Mouse (Mus musculus) spleen, adult 18-20 months (tissue): ENCODE data around the gene 4930415O20Rik.

ENCODE experiments used
- DNase-seq, 2 experiments: peaks; one replicate each; pipeline ENCODE4 v3.0.0; 2022; ENCODE audit warnings: mixed read lengths in 2 of 2

The 4930415O20Rik gene

DNA sequence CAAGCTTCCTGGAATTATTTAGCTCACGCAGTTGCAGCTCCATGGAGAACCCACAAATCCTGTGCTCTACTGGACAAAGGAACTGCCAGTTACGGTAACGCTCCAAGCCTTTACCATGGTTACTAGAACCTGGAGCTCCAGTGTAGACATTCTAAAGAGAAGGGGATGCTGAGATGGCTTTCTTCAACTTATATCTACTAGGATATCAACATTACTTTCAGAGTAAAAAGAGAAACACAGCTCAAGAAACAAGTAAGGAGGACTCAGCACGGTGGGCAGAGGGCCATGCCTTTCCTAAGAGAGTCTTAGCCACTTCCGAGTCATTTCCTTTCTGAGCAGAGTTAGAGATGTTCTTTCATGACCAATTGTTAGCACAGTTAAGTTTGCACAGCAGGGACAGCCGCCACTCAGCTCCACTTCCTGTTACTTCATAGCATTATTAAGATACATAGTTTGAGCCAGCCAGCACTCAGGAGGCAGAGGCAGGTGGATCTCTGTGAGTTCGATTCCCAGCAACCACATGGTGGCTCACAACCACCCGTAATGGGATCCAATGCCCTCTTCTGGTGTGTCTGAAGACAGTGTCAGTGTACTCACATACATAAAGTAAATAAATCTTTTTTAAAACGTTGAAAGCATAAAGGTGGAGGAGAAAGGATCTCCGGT lies at the start of gene 4930415O20Rik, which contains the start of gene Ccnt1:
Gene 4930415O20Rik, plus strand, starts transcription at position 132 of the 666 bp plus-strand sequence.
Gene Ccnt1, minus strand, starts transcription at position 51 of the 666 bp plus-strand sequence.
- no peak for DNase-seq

DNA sequence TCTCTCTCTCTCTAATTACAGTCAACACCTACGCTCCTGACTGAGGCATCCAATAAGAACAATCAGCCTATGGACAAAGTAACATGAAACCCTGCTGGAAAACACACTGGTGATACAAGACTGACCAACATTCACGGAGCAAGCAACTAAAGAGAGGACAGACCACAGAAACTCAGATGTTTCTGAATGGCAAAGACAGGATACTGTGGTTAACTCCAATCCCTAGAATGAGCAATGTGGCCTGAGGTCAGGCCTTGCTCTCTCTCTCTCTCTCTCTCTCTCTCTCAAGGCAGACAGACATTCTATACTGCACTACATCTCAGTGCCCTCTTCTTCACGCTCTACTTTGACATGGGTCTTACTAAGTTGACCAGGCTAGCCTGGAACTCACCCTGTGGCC lies 49.6 kb upstream of the 4930415O20Rik start:
- DNase-seq: no peak

DNA sequence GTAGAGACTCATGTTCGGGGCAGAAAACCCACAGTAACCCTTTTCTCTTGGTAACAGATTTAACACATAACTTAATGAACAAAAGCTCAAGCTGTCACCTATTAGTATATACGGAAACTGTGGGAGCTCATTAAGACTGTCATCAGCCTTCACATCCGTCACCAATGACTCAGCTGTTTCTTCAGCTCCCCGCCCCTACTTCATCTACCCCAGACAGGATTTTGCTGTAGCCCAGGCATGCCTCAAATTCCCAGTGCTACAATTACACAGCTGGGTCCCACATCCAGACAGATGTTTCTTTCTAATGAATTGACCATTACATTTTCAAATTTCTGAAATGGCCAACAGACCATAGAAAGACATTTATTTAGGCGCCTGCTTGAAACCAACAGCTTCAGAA lies 44.7 kb upstream of the 4930415O20Rik start:
- no peak for DNase-seq

DNA sequence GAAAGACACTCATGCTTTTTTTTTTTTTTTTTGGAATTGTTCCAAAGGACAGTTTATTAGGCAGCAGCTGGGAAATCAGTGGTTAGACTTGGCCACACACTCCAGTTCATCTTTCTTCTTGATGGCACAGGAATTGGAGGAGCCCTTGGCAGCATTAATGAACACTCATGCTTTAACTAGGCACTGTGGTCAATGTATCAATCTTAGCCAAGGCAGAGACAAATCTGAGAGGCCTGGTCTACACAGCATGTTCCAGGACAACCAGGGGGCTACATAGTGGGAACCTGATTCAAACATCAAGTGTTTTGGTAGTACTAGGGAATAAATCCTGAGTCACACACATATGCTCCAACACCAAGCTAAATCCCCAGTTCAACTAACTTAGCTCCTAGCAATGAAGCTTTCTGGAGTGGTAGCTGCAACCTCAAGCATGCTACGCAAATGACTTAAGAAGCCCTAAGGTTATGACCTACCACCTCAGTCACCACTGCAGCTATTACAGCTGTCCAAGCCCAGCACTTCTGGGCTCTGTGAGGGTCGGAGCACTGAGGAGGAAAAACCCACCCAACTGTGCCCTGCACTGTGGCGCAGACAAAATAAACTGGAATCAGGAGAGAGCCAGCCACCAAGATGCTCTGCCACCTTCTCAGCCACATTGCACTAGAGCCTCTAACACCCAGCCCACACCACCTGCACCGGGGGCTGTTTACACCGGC lies 43.6 kb upstream of the 4930415O20Rik start:
- DNase-seq: no peak

DNA sequence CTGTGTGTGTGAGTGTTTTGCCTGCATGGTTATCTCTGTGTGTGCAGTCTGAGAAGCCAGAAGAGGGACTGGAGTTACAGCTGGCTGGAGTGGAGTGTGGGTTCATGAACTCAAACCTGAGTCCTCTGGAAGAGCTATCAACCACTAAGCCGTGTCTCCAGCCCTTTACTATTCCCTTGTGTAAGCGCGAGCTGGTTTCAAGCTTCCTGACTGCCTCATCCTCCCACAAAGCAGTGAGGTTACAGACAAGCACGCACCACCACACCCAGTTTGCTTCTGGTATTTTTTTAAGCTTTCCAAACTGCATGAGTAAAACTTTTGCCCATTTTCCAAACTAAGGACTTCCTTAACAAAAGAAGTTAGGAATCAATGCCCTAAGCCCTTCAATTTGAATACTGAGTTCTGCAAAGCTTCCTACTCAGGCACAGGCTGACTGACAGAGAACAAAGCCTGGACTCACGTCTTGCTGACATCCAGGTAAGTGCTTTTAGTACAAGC lies 42.7 kb upstream of the 4930415O20Rik start:
- DNase-seq: no peak

DNA sequence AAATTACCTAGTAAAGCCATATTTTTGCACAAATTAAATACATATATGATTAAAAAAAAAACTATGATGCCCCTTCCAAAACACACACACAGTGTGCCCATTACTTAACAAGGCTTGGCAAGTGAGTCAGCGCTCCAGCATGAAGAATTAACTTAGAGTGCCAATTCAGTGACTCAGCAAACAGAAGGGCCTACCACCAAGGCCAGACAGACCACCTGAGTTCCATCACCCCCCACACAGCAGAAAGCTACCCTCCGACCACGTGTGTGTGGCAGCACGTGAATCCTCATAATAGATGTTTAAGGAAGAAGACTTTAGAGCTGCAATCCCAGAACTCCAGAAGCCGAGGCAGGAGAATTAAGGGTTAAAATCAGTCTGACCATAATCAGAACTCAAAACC lies 38.5 kb upstream of the 4930415O20Rik start:
- DNase-seq: no peak

DNA sequence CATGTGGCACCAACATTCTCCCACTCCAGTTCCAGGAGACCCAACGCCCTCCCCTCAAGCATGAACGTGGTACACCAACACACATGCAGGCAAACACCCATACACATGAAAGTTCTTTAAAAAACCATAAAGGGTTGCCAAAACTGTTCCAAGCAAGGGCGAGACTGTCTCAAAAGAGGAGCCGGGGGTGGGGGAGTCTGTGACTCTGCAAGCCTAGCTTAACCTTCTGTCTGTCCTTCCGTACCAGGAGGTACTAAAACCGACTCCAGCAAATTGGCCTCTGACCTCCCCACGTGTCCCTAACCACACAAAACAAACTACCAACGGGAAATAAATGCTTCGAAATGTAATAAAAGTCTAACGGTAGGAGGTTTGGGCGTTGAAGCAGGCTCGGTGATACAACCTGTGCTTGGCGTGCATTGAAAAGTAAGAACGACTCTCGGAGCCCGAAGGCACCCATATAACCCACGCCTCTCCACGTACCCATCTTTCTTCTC lies 37.7 kb upstream of the 4930415O20Rik start:
- no peak for DNase-seq

DNA sequence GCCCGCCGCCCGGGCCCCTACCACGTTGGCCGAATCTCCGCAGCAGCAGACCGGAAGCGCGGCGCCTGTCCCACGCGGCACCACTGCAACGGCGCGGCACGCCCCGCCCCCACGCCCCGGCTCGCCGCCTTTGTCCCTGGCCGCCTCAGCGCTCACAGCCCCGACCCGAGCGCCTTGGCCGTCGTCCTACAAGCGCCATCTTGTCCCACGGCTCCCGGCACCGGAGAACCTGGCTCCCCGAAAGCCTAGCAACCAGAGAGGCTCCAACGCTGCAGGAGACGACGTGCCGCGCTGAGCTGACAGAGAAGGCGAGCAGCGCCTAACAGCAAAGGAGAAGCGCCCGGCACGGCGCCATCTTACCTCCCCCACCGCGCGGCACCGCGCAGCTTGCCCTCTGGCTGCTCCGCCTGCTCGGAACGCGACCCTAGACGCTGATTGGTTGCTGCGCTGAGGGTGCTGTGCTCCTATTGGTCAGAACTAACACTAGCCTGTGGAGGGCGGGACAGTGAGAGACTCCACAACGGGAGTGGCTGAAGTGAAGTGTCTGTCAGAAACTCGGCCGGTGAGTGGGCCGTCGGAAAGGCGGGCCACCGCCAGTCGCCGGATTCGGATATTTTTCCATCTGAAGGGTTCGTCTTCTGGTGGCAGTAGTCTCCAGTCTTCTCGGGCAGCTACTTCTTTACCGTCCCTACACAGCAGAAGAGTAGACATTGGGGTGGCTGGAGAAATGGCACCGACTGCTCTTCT lies 36.8 kb upstream of the 4930415O20Rik start, which contains the start of gene Kansl2:
Gene Kansl2, minus strand, starts transcription at position 384 of the 747 bp plus-strand sequence.
- DNase-seq: peak; percentile 90 to 97

DNA sequence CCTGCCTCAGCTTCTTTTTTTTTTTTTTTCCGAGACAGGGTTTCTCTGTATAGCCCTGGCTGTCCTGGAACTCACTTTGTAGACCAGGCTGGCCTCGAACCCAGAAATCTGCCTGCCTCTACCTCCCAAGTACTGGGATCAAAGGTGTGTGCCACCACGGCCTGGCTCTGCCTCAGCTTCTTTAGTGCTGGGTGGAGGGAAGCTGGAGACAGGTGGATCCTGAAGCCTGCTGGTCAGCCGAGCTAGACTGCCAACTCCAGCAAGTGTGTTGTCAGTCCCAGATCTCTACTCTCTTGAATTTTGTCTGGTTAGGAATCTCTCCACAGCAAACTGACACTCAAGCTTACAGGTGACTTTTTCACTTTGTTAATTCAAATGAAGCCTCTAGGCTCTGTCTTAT lies 34.9 kb upstream of the 4930415O20Rik start:
- DNase-seq: no peak

DNA sequence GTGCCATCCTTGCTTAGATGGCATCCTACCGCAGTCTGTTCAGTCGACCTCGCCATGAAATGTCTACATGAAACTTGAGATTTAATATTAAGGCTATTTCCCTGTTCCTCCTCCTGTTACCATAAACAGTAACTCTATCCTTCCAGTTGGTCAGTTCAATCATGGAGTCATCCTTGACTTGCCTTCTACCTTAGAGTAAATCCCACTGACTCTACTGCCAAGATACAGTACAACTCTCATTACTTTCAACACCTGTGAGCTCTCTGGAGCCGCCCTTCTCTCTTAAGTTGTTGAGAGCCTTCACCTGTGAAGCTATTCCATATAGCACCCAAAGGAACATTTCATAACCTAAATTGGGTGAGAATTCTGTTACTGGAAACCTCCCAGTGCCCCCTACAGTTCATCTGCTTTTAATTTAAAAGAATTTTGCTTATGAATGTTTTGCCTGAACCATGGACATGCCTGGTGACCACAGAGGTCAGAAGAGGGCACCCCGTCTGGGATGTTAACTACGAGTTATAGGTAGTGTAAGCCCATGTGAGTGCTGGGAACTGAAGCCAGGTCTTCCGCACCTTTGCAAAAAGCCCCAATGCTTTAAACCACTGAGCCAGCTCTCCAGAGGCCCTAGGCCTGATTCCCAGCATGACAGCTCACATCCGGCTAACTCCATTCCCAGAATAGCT lies 33.8 kb upstream of the 4930415O20Rik start:
- DNase-seq: no peak

DNA sequence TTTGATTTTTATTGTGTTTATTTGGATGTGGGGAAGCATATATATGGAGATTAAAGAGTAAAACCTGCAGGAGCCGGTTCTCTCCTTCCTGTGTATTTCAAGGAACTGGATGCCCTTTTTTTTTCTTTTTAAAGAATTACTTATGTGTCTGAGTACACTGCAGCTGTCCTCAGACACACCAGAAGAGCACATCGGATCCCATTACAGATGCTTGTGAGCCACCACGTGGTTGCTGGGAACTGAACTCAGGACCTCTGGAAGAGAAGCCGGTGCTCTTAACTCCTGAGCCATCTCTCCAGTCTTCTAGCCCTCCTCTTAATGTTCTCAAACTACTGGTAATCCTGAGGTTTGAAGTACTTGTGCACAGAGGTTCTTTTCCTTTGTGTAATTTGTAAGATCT lies 32.9 kb upstream of the 4930415O20Rik start:
- no peak for DNase-seq

DNA sequence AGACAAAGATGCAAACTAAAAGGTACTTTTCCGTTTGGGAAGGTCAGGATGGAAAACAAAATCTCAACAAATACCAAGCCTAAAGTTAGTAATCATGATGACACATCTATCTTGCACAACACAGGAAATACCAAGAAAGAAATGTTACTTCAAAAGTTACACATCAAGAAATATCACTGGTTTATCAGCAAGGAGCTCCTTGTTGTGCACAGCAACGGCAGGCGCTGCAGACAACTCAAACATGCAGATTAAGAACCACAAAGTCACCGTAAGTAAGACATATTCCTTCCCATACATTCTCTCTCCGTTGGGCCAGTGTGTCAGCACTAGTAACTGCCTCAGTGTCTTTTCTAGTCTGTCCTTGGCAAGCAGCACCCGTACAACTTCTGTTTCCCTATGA lies 29.7 kb upstream of the 4930415O20Rik start:
- no peak for DNase-seq

DNA sequence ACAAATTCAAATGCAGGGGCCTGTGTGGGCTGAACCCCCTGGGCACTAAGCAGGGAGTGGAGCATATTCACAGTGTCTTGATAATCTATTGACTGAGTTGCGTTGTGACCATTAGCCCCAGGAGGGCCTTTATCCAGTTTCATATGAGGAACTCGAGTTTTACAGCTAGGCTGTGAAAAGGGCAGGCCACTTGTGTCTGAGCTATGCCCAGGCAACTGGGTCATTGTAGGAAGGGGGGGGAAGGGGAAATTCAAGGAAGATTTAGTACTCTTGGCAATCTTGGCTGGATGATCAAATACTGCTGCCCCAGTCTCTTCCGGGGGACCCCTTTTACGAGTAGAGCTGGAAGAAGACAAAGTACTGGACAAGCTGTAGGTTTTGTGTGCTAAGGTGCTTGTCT lies 27.5 kb upstream of the 4930415O20Rik start:
- DNase-seq: no peak

DNA sequence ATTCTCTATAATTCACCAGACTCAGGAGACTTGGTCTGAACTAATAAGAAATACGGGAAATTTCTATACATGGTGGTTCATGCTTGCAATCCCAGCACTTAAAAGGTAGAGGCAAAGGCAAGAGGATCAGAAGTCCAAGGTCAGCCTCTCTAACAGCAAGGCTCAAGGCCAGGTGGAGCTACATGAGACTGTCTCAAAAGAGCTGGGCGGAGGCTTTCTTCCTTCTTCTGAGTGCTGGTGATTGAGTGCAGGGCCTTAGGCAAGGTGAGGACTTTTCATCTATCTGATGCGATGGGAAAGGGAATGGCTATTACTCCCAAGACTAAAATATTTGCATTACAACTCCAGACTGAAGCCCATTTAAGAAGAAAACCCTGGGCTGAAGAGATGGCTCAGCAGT lies 25.7 kb upstream of the 4930415O20Rik start:
- DNase-seq: no peak

DNA sequence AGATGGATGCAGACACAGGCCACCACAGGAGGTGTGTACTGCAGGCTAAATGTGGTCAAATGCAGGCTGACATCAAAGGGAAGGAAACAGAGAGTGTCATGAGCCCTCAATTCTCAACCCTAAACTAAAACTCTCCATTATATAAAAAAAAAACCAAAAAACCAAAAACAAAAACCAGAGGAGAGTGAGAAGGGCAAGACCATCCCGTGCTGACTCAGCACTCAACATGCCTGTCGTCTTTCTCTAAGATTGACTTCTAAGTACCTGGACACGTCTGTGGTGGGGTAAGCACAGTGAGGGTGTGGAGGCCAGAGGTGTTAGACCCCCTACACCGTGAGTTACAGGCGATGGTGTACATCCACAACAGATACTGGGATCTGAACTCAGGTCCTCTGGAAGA lies 24.0 kb upstream of the 4930415O20Rik start:
- DNase-seq: no peak

DNA sequence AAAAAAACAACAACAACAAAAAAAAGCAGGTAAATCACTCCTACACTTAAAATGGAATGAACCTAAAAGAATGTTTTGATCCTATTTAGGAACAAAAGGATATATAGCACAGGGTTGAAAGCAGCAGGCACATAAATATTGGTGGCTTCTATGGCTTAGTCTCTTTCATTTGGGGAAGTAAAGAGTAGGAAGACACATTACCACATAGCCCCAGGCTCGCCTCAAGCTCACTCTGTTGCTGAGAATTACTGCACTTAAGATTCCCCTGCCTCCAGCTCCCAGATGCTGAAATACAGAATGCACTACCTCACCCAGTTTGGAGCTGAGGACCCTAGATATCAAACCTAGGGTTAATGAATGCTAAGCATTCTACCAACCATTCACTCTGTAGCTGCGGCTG lies 18.0 kb upstream of the 4930415O20Rik start:
- DNase-seq: no peak

DNA sequence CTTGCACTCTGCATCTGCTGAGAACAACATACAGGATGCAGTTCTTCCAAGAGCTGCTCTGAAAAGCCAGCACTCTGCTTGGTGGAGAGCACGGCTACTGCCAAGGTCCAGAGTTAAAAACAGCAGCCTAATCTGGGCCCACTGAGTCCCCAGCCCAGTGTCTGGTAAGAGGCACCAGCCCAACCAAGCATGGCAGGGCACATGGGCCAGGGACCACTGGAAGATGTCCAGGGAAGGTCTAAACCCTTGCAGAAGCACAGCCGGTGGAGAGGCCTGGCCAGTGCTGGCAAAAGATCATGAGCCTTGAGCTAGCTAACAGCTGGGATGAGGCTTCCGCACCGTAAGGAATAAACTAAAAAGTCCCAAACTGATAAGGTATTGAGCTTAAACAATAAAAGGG lies 14.9 kb upstream of the 4930415O20Rik start:
- no peak for DNase-seq

DNA sequence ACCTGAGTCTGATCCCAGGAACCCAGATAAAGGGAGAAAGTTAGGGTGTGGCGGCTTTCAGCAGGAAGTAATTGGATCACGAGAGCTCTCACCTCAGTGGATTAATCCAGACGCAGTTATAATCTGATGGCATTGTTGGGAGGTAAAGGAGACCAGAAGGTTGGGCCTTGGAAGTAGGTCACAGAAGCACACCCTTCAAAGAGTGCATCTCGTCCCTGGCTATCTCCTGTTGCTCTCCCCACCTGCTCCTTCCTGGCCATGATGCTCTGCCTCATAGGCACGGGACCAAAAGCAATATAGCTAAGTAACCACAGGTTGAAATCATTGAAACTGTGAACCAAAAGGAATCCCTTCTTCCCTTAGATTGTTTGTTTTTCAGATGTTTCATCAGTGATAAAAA lies 13.6 kb upstream of the 4930415O20Rik start:
- no peak for DNase-seq

DNA sequence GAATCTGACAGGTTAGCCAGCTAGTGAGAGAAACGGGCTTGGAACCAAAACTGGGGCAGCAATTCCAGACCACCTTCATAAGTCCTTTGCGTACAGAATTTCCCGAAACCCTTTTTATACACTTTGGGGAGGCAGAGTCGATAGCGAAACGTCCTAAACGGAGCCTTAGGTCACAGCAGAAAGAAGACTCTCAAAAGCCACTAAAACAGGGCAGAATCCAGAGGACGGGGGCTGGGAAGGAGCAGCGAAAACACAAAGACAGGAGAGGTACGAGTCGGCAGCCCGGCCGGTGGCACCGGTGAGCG lies 3.9 kb upstream of the 4930415O20Rik start:
- no peak for DNase-seq

DNA sequence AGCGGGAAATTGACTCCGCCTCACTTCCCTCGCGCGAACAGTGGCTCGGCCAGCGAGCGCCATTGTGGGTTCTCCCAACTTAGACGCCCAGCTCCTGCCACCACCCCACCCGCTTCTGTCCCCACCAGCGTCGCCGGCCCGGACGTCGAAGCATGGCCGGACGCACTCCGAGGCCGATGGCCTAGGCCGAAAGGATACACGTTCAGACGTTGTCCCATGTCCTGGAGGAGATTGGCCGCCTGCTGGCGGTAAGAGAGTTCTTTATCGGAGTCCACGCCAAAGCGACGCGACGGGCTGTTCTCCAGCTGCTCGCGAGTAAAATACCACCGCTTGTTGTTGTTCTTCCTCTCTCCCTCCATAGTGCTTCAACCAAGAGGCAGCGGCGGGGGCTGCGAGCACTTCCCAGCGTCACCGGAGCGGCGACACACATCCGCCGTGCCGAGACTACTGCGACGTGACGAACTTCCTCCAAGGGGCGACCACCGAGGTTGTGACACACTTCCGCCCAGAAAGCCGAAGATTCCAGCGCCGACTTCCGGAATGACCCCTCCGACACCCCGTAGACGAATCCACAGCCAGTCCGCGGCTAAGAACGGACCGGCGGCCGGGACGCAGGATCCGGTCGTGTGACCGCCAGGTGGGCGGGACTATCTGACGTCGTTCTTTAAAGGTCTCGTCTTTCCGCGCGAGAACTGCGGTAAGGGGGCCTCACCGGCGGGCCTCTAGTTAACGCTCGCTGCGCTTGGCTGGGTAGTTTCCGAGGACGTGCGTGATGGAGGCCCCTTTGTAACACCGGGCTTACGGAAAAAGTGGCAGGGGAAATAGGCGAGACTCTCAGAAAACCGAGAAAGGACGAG lies 3.3 kb upstream of the 4930415O20Rik start:
- DNase-seq: peak; percentile 99

DNA sequence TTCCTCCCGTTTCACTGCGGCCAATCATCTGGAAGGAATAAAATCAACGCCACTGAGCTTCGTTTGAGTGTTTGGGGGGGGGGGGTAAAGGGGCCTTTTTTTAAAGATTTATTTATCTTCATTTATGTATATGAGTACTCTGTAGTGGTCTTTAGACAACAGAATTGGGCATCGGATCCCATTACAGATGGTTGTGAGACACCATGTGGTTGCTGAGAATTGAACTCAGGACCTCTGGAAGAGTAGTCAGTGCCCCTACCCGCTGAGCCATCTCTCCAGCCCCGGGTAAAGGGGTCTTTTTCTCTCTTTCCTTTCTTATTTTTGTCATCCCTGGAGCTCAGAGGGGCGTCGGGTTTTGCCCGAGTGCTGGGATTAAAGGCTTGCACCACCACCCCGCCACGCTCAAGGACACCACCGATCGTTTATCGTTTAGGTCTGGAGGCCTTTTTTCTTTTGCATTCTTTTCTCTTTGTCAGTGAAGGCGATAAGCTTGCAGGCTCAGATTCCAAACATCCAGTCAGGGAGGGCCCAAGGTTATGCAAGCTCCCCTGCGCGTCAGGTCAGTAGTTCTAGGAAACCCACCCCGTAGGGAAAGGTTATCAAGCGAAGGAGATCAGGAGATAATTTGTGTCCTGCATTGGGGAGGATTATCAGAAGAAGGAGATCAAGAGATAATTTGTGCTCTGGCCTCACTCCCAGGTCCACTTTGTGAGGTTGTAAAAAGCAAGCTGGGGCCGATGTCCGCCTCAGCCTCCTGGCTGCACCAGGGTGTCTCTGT lies 2.4 kb upstream of the 4930415O20Rik start:
- DNase-seq: peak in 1 of 2 experiments; percentile 6
